Mouse (Mus musculus) neural tube, embryonic 14.5 days (tissue): Measurements from ENCODE around the gene Wdr18. TPM values are rescaled to one million over a fixed set of nuclear protein-coding genes. Genes with fewer than 3 reads are reported as not detected.

Experiments used
- ATAC-seq: fragments of 200-750 bp; cut with Nextera tagmentation; 2 replicates; pipeline ENCODE4 v1.8.0; 2017; ENCODE audit warnings: low read depth, mild to moderate bottlenecking, moderate TSS enrichment, moderate library complexity
- H3K27ac ChIP-seq: fragments of 300-500 bp; sonication (generic); 2 replicates; pipeline ENCODE4 v1.5.1; 2014; ENCODE audit warnings: low read depth, mild to moderate bottlenecking, control low read depth, low read length, moderate library complexity, mixed read lengths
- H3K27me3 ChIP-seq: fragments of 300-500 bp; sonication (generic); 2 replicates; pipeline ENCODE4 v1.6.1; 2014; ENCODE audit warnings: low read length; ENCODE audit not compliant: control insufficient read depth, insufficient read depth
- H3K36me3 ChIP-seq: fragments of 300-500 bp; sonication (generic); 2 replicates; pipeline ENCODE4 v1.6.1; 2014; ENCODE audit warnings: low read length, mixed read lengths; ENCODE audit not compliant: control insufficient read depth, insufficient read depth
- H3K4me1 ChIP-seq: fragments of 300-500 bp; sonication (generic); 2 replicates; pipeline ENCODE4 v1.6.1; 2014; ENCODE audit warnings: low read length; ENCODE audit not compliant: control insufficient read depth, insufficient read depth
- H3K4me2 ChIP-seq: fragments of 300-500 bp; sonication (generic); 2 replicates; pipeline ENCODE4 v1.6.1; 2014; ENCODE audit warnings: mild to moderate bottlenecking, low read depth, low read length, control low read depth
- H3K4me3 ChIP-seq: fragments of 300-500 bp; sonication (generic); 2 replicates; pipeline ENCODE4 v1.5.1; 2014; ENCODE audit warnings: low read depth, low read length, control low read depth, mixed read lengths
- H3K9ac ChIP-seq: fragments of 300-500 bp; sonication (generic); replicated peaks from 2 replicates; pipeline ENCODE4 v1.6.1; 2014; ENCODE audit warnings: low read depth, mild to moderate bottlenecking, control low read depth, low read length, mixed read lengths
- H3K9me3 ChIP-seq: fragments of 300-500 bp; sonication (generic); 2 replicates; pipeline ENCODE4 v1.6.1; 2016; ENCODE audit warnings: low read length; ENCODE audit not compliant: control insufficient read depth
- WGBS: fragments of 180-500 bp; shearing (Covaris S2); extraction: QIAGEN DNeasy Blood & Tissue Kit; methylation state at CpG from one replicate; pipeline ENCODE4 v1.1.7; 2014; 5-methylcytosine and 5-hydroxymethylcytosine counted together
- polyA plus RNA-seq: library from polyadenylated mRNA; unstranded; fragments of >200 nt; fragmentation: Nextera tagmentation; extraction: Ambion mirVana; gene quantifications from 2 replicates; pipeline ENCODE4 v1.2.1, GENCODE M21; 2014

Wdr18 gene
- polyA plus RNA-seq, 1 experiment from 2014 or later = 103 TPM

- peaks cover 14% of the 10 kb centered on the region for H3K36me3 ChIP-seq
- no peak overlapping the region for H3K9ac ChIP-seq
- H3K4me3 ChIP-seq = no peak overlapping the region
- 20% methylated on average over 8 of the region's 8 CpGs for WGBS
- H3K4me2 ChIP-seq = no peak overlapping the region
- H3K27me3 ChIP-seq = no peaks in the 10 kb centered on the region
- no peak for ATAC-seq
- H3K4me1 ChIP-seq = peaks cover 36% of the 10 kb centered on the region
- H3K27ac ChIP-seq = 0 out of 2 replicates have a peak overlapping the region, but pooled peaks have one; percentile 10
- no peaks in the 10 kb centered on the region for H3K9me3 ChIP-seq
Observed at GRCm38 (mm10) chr10:79932736-79933135, 27.2 kb upstream of the Wdr18 start.

GRCm38 (mm10) chr10:79933145-79933679 is 26.7 kb upstream of the Wdr18 start:
- Histone ChIP-seq H3K27ac (peak overlapping the region; percentile 39; the same call in 1 of the 2 replicates), H3K4me2 (no peak overlapping the region), H3K9me3 (no peaks in the 10 kb centered on the region), H3K36me3 (peaks cover 19% of the 10 kb centered on the region), H3K4me1 (peaks cover 35% of the 10 kb centered on the region), H3K27me3 (no peaks in the 10 kb centered on the region), H3K9ac (no peak overlapping the region), H3K4me3 (no peak overlapping the region)
- WGBS = 60% methylated on average over 9 of the region's 9 CpGs
- no peak for ATAC-seq

- no peaks in the 10 kb centered on the region for H3K9me3 ChIP-seq
- H3K27ac ChIP-seq = peak overlapping the region; percentile 39; the same call in 1 of the 2 replicates
- no peak overlapping the region for H3K4me2 ChIP-seq
- H3K4me3 ChIP-seq = no peak overlapping the region
- H3K27me3 ChIP-seq = no peaks in the 10 kb centered on the region
- ATAC-seq = no peak
- H3K36me3 ChIP-seq = peaks cover 19% of the 10 kb centered on the region
- peaks cover 31% of the 10 kb centered on the region for H3K4me1 ChIP-seq
- WGBS = 24% methylated on average over 6 of the region's 6 CpGs
- H3K9ac ChIP-seq = no peak overlapping the region
Observed at GRCm38 (mm10) chr10:79933861-79934260, 26.1 kb upstream of the Wdr18 start.

- Histone ChIP-seq H3K27me3 (no peaks in the 10 kb centered on the region), H3K36me3 (peaks cover 19% of the 10 kb centered on the region), H3K4me3 (no peak overlapping the region), H3K4me1 (peaks cover 29% of the 10 kb centered on the region), H3K27ac (no peak overlapping the region; the same call in none of the 2 replicates), H3K9me3 (no peaks in the 10 kb centered on the region), H3K9ac (no peak overlapping the region), H3K4me2 (no peak overlapping the region)
- WGBS = 45% methylated on average over 13 of the region's 13 CpGs
- peak; percentile 54; the same call in 1 of the 2 replicates for ATAC-seq
Observed at GRCm38 (mm10) chr10:79934272-79934721, 25.7 kb upstream of the Wdr18 start.

- no peak overlapping the region for H3K4me3 ChIP-seq
Observed at GRCm38 (mm10) chr10:79934794-79935569, 25.0 kb upstream of the Wdr18 start.

GRCm38 (mm10) chr10:79936284-79936910 is 23.6 kb upstream of the Wdr18 start:
- Histone ChIP-seq H3K9me3 (no peaks in the 10 kb centered on the region), H3K4me1 (peaks cover 25% of the 10 kb centered on the region), H3K36me3 (peaks cover 13% of the 10 kb centered on the region), H3K9ac (peak overlapping the region; percentile 25; the same call in 1 of the 2 replicates), H3K4me2 (no peak overlapping the region), H3K27ac (0 out of 2 replicates have a peak overlapping the region, but pooled peaks have one; percentile 3), H3K27me3 (no peaks in the 10 kb centered on the region), H3K4me3 (no peak overlapping the region)
- no peak for ATAC-seq
- WGBS = 79% methylated on average over 10 of the region's 10 CpGs

More at GRCm38 (mm10) chr10:79934794-79935569, 25.0 kb upstream of the Wdr18 start:
- Histone ChIP-seq H3K27ac (no peak overlapping the region; the same call in 1 of the 2 replicates), H3K9ac (no peak overlapping the region), H3K36me3 (peaks cover 19% of the 10 kb centered on the region), H3K9me3 (no peaks in the 10 kb centered on the region), H3K4me2 (no peak overlapping the region), H3K4me1 (peaks cover 29% of the 10 kb centered on the region), H3K27me3 (no peaks in the 10 kb centered on the region)
- WGBS = 91% methylated on average over 16 of the region's 16 CpGs
- ATAC-seq = no peak

GRCm38 (mm10) chr10:79936911-79937441 is 23.0 kb upstream of the Wdr18 start:
- Histone ChIP-seq H3K4me2 (no peak overlapping the region), H3K9ac (peak overlapping the region; percentile 25; the same call in 1 of the 2 replicates), H3K27ac (0 out of 2 replicates have a peak overlapping the region, but pooled peaks have one; percentile 3), H3K9me3 (no peaks in the 10 kb centered on the region), H3K27me3 (no peaks in the 10 kb centered on the region), H3K36me3 (peaks cover 13% of the 10 kb centered on the region), H3K4me3 (no peak overlapping the region), H3K4me1 (peaks cover 25% of the 10 kb centered on the region)
- WGBS = 48% methylated on average over 27 of the region's 27 CpGs
- ATAC-seq = no peak

- no peak overlapping the region for H3K4me2 ChIP-seq
- ATAC-seq = no peak
- H3K4me1 ChIP-seq = peaks cover 19% of the 10 kb centered on the region
- no peak overlapping the region for H3K27ac ChIP-seq
- H3K9me3 ChIP-seq = no peaks in the 10 kb centered on the region
- H3K36me3 ChIP-seq = 0 out of 2 replicates have a peak, but pooled peaks cover 6% of the 10 kb centered on the region
- no peaks in the 10 kb centered on the region for H3K27me3 ChIP-seq
- 36% methylated on average over 11 of the region's 11 CpGs for WGBS
- H3K4me3 ChIP-seq = no peak overlapping the region
- H3K9ac ChIP-seq = no peak overlapping the region
Observed at GRCm38 (mm10) chr10:79937775-79938526, 22.0 kb upstream of the Wdr18 start.
